Mouse (Mus musculus) thymus, adult 18-20 months (tissue): Measurements from ENCODE around the gene Rufy1.

Experiments used
- DNase-seq, 2 experiments: peaks; one replicate each; pipeline ENCODE4 v3.0.0; 2022; ENCODE audit warnings: mixed read lengths in 2 of 2

The Rufy1 gene

GRCm38 (mm10) chr11:50421934-50422780, 8.8 kb downstream of the Rufy1 start:
- DNase-seq = peak in 1 of 2 experiments; percentile 24

DNA sequence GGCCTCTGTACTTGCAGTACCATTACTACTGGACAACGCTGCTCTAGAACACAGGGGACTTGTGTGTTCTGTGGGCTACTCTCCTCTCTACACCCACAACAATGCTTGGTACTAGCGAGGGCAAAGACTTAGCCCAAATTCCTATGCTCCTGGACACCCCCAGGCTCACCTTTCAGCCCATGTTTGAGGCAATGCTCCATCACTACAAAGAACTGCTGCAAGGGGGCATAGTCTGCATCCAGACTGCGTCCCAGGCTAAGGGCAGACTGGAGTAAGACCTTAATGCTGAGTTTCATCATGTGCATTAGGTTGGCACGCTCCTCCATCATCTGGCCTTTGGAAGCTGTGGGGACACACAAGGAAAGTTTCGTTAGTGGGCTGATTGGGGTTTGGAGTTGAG, 9.5 kb downstream of the Rufy1 start:
- no peak for DNase-seq

GRCm38 (mm10) chr11:50417856-50418255, 13.1 kb downstream of the Rufy1 start:
- no peak for DNase-seq

GRCm38 (mm10) chr11:50415563-50416241, 15.2 kb downstream of the Rufy1 start:
- no peak for DNase-seq

DNA sequence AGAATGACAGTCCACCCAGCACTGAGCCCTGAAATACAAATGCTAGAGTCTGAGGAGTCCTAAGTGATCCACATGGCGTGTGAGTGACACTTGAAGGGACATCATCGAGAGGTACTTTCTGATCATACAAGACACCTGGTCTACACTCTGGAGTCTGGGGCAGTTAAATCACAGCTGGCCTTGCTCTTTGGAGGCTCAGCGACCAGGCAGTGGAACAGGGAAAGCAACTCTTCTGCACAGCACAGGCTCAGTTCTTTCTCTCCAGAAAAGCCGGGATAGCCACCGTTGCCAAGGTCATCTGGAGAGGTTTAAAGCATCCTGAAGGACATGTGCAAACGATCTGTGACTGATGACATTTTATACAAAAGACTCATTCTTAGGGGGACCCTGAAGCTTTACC, 23.7 kb downstream of the Rufy1 start:
- DNase-seq = no peak

- no peak for DNase-seq
Measured at GRCm38 (mm10) chr11:50403367-50404014, 27.4 kb downstream of the Rufy1 start.

GRCm38 (mm10) chr11:50402481-50402880, 28.4 kb downstream of the Rufy1 start:
- DNase-seq = no peak

DNA sequence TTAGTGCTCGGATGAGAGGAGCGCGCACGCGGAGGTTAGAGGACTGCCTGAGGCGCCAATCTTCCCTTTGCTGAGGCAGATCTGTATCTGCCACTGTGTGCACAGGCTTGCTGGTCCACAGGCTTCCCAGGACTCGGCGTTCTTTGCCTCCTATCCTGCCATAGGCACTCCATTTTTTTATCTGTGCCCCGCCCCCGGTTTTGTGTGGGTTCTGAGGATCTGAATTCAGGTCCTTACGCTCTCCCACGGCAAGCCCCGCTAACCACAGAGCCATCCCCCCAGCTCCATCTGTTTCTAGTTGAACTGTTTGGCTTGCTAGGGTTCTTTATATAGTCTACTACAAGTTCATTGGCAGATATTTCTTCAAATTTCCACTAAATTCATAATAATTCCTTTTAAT, 32.1 kb downstream of the Rufy1 start:
- DNase-seq = no peak

- DNase-seq = no peak
Measured at GRCm38 (mm10) chr11:50397316-50397715, 33.6 kb downstream of the Rufy1 start.

DNA sequence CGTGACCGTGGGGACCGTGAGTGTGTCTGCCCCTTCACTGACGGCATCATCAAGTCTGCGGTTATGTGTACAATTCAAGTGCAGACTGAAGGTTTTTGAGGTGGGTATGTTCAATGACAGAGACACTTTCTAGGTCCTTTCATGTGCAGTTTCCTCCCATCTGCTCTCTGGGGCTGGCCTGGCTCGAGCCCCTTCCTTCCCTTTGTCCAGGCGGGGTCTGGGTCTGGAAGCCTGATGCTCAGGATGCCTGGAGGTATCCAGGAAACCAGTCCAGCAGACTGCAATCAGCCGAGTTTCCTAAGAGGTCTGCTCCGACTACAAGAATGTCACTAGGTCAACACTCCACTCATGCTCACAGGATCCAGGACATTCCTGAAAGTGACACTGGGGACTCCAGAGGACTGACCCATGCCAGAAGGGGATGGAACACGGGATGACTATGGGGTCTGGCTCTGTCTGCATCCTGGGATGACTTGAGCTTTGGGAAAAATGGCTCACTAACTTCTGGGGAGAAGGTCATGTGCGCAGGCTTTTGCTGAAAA, 34.1 kb downstream of the Rufy1 start:
- no peak for DNase-seq

DNA sequence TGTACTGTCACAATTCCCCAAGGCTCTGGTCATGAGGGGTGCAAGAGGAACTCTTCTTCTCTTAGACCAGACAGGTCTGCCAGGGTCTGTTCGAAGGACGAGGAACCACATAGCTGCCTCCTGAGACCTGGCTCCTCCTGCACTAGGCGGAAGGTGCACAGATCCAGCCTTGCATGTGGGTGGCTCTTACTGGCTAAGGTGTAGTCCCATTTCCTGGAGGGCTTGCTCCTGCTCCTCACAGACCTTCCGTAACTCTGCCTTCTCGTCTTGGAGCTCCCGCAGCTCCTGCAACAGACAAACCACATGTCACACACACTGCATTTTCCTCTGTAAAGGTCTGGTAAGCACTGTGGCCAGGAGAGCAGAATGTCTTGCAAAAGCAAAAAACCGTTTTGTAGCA, 36.2 kb downstream of the Rufy1 start:
- no peak for DNase-seq

GRCm38 (mm10) chr11:50393306-50393705, 37.6 kb downstream of the Rufy1 start:
- DNase-seq = no peak

GRCm38 (mm10) chr11:50391272-50391960, 39.5 kb downstream of the Rufy1 start:
- no peak for DNase-seq

DNA sequence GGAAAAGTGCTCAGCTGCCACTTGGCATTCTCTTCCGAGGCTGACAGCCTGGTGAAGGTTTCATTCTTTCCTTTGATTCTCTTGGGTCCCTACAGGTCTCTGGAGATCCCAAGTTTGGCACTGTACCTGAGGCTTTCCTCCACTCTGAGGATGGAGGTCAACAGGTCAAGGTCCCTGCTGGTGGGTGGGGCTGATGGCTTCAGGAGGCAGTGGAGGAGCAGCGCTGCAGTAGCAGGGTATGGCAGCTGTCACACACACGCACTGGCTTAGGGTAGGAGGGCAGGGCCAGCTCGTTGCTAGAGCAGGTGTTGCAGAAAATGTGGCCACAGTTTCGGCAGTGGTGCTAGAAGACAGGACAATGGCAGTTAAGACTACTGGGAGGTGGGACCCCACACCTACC, 41.3 kb downstream of the Rufy1 start:
- no peak for DNase-seq

GRCm38 (mm10) chr11:50389011-50389410, 41.9 kb downstream of the Rufy1 start:
- no peak for DNase-seq

DNA sequence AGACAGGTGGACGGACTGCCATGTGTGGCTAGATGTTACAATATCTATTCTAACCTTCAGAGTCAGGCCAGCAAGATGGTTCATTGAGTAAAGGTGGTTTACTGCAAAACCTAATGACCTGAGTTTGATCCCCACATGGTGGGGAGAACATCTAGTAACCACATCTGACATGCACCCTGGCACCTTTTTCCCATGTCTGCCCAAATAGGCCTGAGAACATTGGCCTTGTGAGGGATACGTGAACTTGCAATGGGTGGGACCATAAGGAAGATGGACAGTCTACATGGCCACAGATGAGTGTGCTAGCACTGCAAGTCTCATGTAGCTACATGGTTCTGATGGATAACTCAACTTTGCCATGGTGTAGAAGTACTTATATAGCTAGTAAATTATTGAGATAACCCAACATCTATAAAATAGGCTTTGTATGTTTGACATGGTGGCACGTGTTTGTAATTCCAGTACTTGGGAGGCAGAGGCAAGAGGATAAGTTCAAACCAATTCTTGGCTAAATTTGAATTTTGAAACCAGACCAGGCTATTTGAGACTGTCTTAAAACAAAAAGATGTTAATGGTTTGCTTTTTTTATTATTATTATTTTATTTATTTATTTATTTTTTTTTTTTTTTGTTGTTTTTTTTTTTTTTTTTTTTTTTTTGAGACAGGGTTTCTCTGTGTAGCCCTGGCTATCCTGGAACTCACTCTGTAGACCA, 42.6 kb downstream of the Rufy1 start:
- DNase-seq = no peak

DNA sequence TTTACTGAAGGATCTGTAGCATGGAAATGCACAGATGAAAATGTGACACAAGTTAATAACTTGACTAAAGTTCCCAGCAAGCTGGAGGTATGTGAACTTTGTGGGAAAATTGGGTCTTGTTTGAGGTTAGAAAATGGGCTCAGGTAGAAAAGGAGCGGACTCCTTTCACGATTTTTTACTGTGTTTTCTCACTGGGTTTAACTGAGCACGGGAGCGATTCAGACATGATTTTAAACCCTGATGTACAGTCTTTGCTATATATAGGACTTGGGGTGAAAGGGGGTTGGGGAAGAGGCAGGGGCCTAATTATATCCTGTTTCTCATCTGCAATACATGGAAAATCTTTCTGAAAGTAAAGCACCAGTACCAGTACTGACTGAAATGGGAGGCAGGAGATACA, 43.2 kb downstream of the Rufy1 start:
- DNase-seq = no peak

- no peak for DNase-seq
Measured at GRCm38 (mm10) chr11:50387167-50387679, 43.7 kb downstream of the Rufy1 start.

DNA sequence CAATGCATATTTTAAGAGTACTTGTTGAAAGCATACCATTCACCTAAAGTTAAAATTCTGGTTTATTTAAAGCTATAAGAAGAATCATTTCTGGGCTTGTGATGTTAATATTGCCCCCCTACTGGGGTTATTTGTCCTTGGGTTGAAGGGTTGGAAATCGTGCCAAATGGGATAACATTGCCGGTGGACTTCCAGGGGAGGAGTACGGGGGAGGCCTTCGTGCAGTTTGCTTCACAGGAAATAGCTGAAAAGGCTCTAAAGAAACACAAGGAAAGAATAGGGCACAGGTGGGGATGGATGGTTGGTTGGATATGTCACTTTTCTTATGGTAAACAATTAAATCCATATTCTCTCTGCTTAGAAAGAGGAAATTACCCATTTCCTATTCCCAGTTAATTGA, 49.6 kb downstream of the Rufy1 start:
- no peak for DNase-seq

GRCm38 (mm10) chr11:50379023-50379752, 51.7 kb downstream of the Rufy1 start:
- DNase-seq = no peak
